In the genomic region with DNA sequence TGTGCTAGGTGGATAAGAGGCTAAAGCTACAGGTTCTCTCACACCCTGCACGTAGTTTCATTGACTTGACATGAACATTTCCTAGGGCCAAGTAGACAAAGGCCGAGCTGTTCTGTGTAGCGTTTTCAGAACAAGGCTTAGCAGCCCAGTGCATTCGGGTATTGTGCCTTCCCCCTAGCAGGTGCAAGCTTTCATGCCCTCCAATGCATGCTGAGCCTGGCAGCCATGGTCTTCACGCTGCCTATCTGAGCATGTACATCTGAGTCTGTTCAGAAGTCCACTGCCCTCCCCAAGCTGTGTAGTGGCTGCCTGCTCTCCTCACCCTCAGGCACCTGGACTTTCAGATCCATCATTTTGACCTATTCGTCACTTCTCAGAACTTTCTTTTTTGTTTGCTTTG, we compare ENCODE assay signal across 11 mouse cellular contexts. TPM values are rescaled to one million over a fixed set of nuclear protein-coding genes. Genes with fewer than 3 reads are reported as not detected.
"Had no signal": no experiment of that assay in that cellular context is flagged by ENCODE, and none has a peak within 500 bp of the region (broad histone marks: within the 10 kb centered on the region; RNA-seq: fewer than 3 reads in every experiment).

No protein-coding gene starts in this region.

- DNase-seq: liver, postnatal 0 days; lung, adult 2 months; lung, postnatal 14 days; lung, postnatal 36 days; right cerebral cortex, postnatal 14 days; thymus, adult 2 months; thymus, postnatal 25 days; thymus, postnatal 4 days had no signal

RNA-seq across cellular contexts. Expression of gene Prrxl1, which starts 35.5 kb away (rescaled TPM):
- total RNA-seq: megakaryocyte progenitor cell, adult 5-6 weeks; monocyte, adult 5-6 weeks; neutrophil, adult 5-6 weeks had no signal
